Mouse (Mus musculus): ENCODE data around the gene 1600015I10Rik. TPM values are rescaled to one million over a fixed set of nuclear protein-coding genes. Genes with fewer than 3 reads are reported as not detected.
A peak's percentile ranks its signal among the peaks of the same experiment; 100 is the strongest.
"Not testable (repeated sequence)": the region's sequence is repeated elsewhere in the genome, so short reads cannot be mapped to it uniquely, and the experiment has no call there.

1600015I10Rik gene
- total RNA-seq (2021): not detected
- long read RNA-seq, experiment 1: 0 reads
- long read RNA-seq, experiment 2: 0 reads

- DNase-seq (ENCODE audit: low spot score): no peak
Measured at GRCm38 (mm10) chr6:48929595-48929994, at the start of gene 1600015I10Rik. Gene 1600015I10Rik (plus strand): TSS chr6:48929895.

GRCm38 (mm10) chr6:48894203-48894602 lies 35.5 kb upstream of the 1600015I10Rik start:
- DNase-seq (ENCODE audit: low spot score): no peak

- DNase-seq (ENCODE audit: low spot score): no peak
Measured at GRCm38 (mm10) chr6:48894938-48895818, 34.5 kb upstream of the 1600015I10Rik start.

GRCm38 (mm10) chr6:48895941-48896340 lies 33.8 kb upstream of the 1600015I10Rik start:
- no peak for DNase-seq (ENCODE audit: low spot score)

GRCm38 (mm10) chr6:48896956-48897355 lies 32.7 kb upstream of the 1600015I10Rik start:
- DNase-seq (ENCODE audit: low spot score): no peak

GRCm38 (mm10) chr6:48901316-48901715 lies 28.4 kb upstream of the 1600015I10Rik start:
- DNase-seq (ENCODE audit: low spot score): not testable (repeated sequence)

GRCm38 (mm10) chr6:48902511-48903406 lies 26.9 kb upstream of the 1600015I10Rik start:
- DNase-seq (ENCODE audit: low spot score): no peak

- DNase-seq (ENCODE audit: low spot score): no peak
Measured at GRCm38 (mm10) chr6:48903437-48903836, 26.3 kb upstream of the 1600015I10Rik start.

- no peak for DNase-seq (ENCODE audit: low spot score)
Measured at GRCm38 (mm10) chr6:48905606-48906005, 24.1 kb upstream of the 1600015I10Rik start.

GRCm38 (mm10) chr6:48906371-48906770 lies 23.3 kb upstream of the 1600015I10Rik start:
- no peak for DNase-seq (ENCODE audit: low spot score)

- DNase-seq (ENCODE audit: low spot score): no peak
Measured at GRCm38 (mm10) chr6:48909229-48909628, 20.5 kb upstream of the 1600015I10Rik start.

GRCm38 (mm10) chr6:48912033-48912432 lies 17.7 kb upstream of the 1600015I10Rik start:
- DNase-seq (ENCODE audit: low spot score): peak; percentile 5

- no peak for DNase-seq (ENCODE audit: low spot score)
Measured at GRCm38 (mm10) chr6:48913587-48913986, 16.1 kb upstream of the 1600015I10Rik start.

- DNase-seq (ENCODE audit: low spot score): no peak
Measured at GRCm38 (mm10) chr6:48949596-48949995, 19.9 kb downstream of the 1600015I10Rik start.

- DNase-seq (ENCODE audit: low spot score): no peak
Measured at GRCm38 (mm10) chr6:48950676-48951075, 21.0 kb downstream of the 1600015I10Rik start.

GRCm38 (mm10) chr6:48951630-48952029 lies 21.9 kb downstream of the 1600015I10Rik start:
- no peak for DNase-seq (ENCODE audit: low spot score)

- DNase-seq (ENCODE audit: low spot score): no peak
Measured at GRCm38 (mm10) chr6:48953220-48953619, 23.5 kb downstream of the 1600015I10Rik start.

- DNase-seq (ENCODE audit: low spot score): no peak
Measured at GRCm38 (mm10) chr6:48954211-48954610, 24.5 kb downstream of the 1600015I10Rik start.

- peak; percentile 30 for DNase-seq (ENCODE audit: low spot score)
Measured at GRCm38 (mm10) chr6:48954946-48955345, 25.3 kb downstream of the 1600015I10Rik start.

- DNase-seq (ENCODE audit: low spot score): no peak
Measured at GRCm38 (mm10) chr6:48956785-48957184, 27.1 kb downstream of the 1600015I10Rik start.

GRCm38 (mm10) chr6:48958053-48958452 lies 28.4 kb downstream of the 1600015I10Rik start:
- no peak for DNase-seq (ENCODE audit: low spot score)

GRCm38 (mm10) chr6:48959151-48959550 lies 29.5 kb downstream of the 1600015I10Rik start:
- DNase-seq (ENCODE audit: low spot score): not testable (repeated sequence)

Data from gastrocnemius, adult 18-20 months (tissue).